Mouse (Mus musculus): ENCODE results near the gene Zfp36l1.

The Zfp36l1 gene

GRCm38 (mm10) chr12:80083133-80083821 lies 29.5 kb downstream of the Zfp36l1 start:
- in situ Hi-C loops (cut with MboI; ENCODE audit: unreplicated experiment in 2 of 2): no loop called here

- in situ Hi-C loops (cut with MboI; ENCODE audit: unreplicated experiment in 2 of 2): no loop called here
Measured at GRCm38 (mm10) chr12:80082730-80083129, 30.1 kb downstream of the Zfp36l1 start.

GRCm38 (mm10) chr12:80081440-80081839 lies 31.4 kb downstream of the Zfp36l1 start:
- in situ Hi-C loops (cut with MboI; ENCODE audit: unreplicated experiment in 2 of 2): no loop called here

GRCm38 (mm10) chr12:80079937-80080336 lies 32.9 kb downstream of the Zfp36l1 start:
- in situ Hi-C loops (cut with MboI; ENCODE audit: unreplicated experiment in 2 of 2): no loop called here

- in situ Hi-C loops (cut with MboI; ENCODE audit: unreplicated experiment in 2 of 2): no loop called here
Measured at GRCm38 (mm10) chr12:80074331-80074730, 38.5 kb downstream of the Zfp36l1 start.

GRCm38 (mm10) chr12:80070534-80071287 lies 42.1 kb downstream of the Zfp36l1 start:
- in situ Hi-C loops (cut with MboI; ENCODE audit: unreplicated experiment in 2 of 2): no loop called here

- in situ Hi-C loops (cut with MboI; ENCODE audit: unreplicated experiment in 2 of 2): loop anchor here (5.0 kb wide), 1 partner anchor 33 kb away; no protein-coding TSS in a partner anchor
Measured at GRCm38 (mm10) chr12:80069040-80069439, 43.8 kb downstream of the Zfp36l1 start.

GRCm38 (mm10) chr12:80068016-80068415 lies 44.8 kb downstream of the Zfp36l1 start:
- in situ Hi-C loops (cut with MboI; ENCODE audit: unreplicated experiment in 2 of 2): loop anchor here (5.0 kb wide), 1 partner anchor 34 kb away; no protein-coding TSS in a partner anchor

- in situ Hi-C loops (cut with MboI; ENCODE audit: unreplicated experiment in 2 of 2): loop anchor here (5.0 kb wide), 1 partner anchor 37 kb away; no protein-coding TSS in a partner anchor
Measured at GRCm38 (mm10) chr12:80065049-80065448, 47.8 kb downstream of the Zfp36l1 start.

- in situ Hi-C loops (cut with MboI; ENCODE audit: unreplicated experiment in 2 of 2): loop anchor here in 1 of 2 experiments (5.0 kb wide), 1 partner anchor 62 kb away; no protein-coding TSS in a partner anchor
Measured at GRCm38 (mm10) chr12:80064306-80064705, 48.5 kb downstream of the Zfp36l1 start.

GRCm38 (mm10) chr12:80063402-80064150 lies 49.2 kb downstream of the Zfp36l1 start:
- in situ Hi-C loops (cut with MboI; ENCODE audit: unreplicated experiment in 2 of 2): loop anchor here in 1 of 2 experiments (5.0 kb wide), 1 partner anchor 61 kb away; no protein-coding TSS in a partner anchor

- in situ Hi-C loops (cut with MboI; ENCODE audit: unreplicated experiment in 2 of 2): loop anchor here in 1 of 2 experiments (5.0 kb wide), 1 partner anchor 60 kb away; no protein-coding TSS in a partner anchor
Measured at GRCm38 (mm10) chr12:80062410-80063401, 50.1 kb downstream of the Zfp36l1 start.

GRCm38 (mm10) chr12:80061810-80062209 lies 51.0 kb downstream of the Zfp36l1 start:
- in situ Hi-C loops (cut with MboI; ENCODE audit: unreplicated experiment in 2 of 2): loop anchor here in 1 of 2 experiments (5.0 kb wide), 1 partner anchor 60 kb away; no protein-coding TSS in a partner anchor

- in situ Hi-C loops (cut with MboI; ENCODE audit: unreplicated experiment in 2 of 2): loop anchor here in 1 of 2 experiments (5.0 kb wide), 1 partner anchor 59 kb away; no protein-coding TSS in a partner anchor
Measured at GRCm38 (mm10) chr12:80060809-80061208, 52.0 kb downstream of the Zfp36l1 start.

GRCm38 (mm10) chr12:80060338-80060737 lies 52.5 kb downstream of the Zfp36l1 start:
- in situ Hi-C loops (cut with MboI; ENCODE audit: unreplicated experiment in 2 of 2): loop anchor here in 1 of 2 experiments (5.0 kb wide), 1 partner anchor 58 kb away; no protein-coding TSS in a partner anchor

- in situ Hi-C loops (cut with MboI; ENCODE audit: unreplicated experiment in 2 of 2): loop anchor here in 1 of 2 experiments (5.0 kb wide), 1 partner anchor 58 kb away; no protein-coding TSS in a partner anchor
Measured at GRCm38 (mm10) chr12:80059773-80060328, 53.0 kb downstream of the Zfp36l1 start.

Measured in v-Abl transformed pro-B cells (cell line).